Mouse (Mus musculus): Measurements from ENCODE around the gene Dmrtc2. TPM values are rescaled to one million over a fixed set of nuclear protein-coding genes. Genes with fewer than 3 reads are reported as not detected.
"Not testable (repeated sequence)": the region's sequence is repeated elsewhere in the genome, so short reads cannot be mapped to it uniquely, and the experiment has no call there.

Dmrtc2 gene
- polyA plus RNA-seq, 1 experiment from 2014 or later: 0.13 TPM

DNA sequence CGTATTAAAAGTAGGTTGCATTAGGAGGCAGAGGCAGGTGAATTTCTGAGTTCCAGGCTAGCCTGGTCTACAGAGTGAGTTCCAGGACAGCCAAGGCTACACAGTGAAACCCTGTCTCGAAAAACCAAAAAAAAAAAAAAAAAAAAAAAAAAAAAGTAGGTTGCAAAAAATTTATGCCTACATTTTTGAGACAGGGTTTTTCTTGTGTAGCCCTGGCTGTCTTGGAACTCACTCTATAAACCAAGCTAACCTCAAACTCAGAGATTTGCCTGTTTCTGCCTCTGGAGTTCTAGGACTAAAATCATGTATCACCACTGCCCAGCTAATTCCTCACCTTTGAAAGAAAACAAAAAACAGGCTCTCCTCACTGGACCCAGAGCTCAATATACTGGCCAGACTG is 25.9 kb downstream of the Dmrtc2 start:
- not testable (repeated sequence) for H3K27ac ChIP-seq; H3K4me3 ChIP-seq; H3K9me3 ChIP-seq; H3K27me3 ChIP-seq (replicated peaks); ATAC-seq (replicated peaks); H3K9ac ChIP-seq; H3K36me3 ChIP-seq (replicated peaks); H3K4me1 ChIP-seq; H3K4me2 ChIP-seq
- WGBS: 93% methylated on average over 2 of the region's 2 CpGs

DNA sequence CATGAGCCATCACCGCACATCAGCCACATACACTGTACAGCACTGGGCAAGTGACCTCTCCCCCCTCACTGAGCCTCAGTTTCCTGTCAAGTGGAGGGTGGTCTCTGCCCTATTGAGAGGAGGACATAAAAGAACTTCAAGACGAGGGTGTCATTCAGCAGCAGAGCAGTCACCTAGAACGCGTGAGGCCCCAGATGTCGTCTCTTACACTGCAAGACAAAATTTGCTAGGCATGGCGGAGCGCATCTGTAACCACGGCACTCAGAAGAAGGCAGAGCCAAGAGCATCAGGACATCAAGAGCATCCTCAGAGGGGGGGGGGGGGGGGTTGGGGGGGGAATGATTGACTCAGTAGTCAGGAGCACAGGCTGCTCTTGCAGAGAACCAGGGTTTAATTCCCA is 26.4 kb downstream of the Dmrtc2 start:
- Histone ChIP-seq H3K27ac (no peak overlapping the region), H3K27me3 (replicated peaks) (no peaks in the 10 kb centered on the region), H3K4me3 (no peak overlapping the region), H3K9me3 (no peaks in the 10 kb centered on the region), H3K9ac (no peak overlapping the region), H3K4me2 (no peak overlapping the region), H3K4me1 (no peaks in the 10 kb centered on the region), H3K36me3 (replicated peaks) (no peaks in the 10 kb centered on the region)
- 72% methylated on average over 8 of the region's 8 CpGs for WGBS
- ATAC-seq (replicated peaks): no peak

DNA sequence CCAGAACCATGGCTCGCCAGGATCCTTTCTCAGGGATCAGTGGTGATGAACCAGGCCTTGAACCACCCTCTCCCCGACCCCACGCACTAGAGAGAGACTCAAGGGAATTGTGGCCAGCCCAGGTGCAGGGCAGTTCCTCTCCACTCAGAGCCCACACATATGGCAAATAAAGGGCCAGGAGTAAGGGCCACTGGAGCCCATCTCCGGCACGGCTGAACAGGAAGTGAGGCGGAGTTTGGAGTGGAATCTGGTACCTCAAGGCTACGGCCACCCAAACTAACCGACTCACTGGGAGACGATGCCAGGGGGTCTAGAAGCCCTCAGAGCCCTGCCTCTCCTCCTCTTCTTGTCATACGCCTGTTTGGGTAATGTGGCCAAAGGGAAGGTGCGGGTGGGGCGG is 27.4 kb downstream of the Dmrtc2 start, which contains the start of gene Cd79a:
Cd79a (plus strand) TSS at position 158 of the 400 bp plus-strand sequence.
- Histone ChIP-seq H3K4me2 (no peak within 1 kb of the TSS), H3K9me3 (no peaks in the 10 kb centered on the region), H3K36me3 (replicated peaks) (no peaks in the 10 kb centered on the region), H3K9ac (no peak within 1 kb of the TSS), H3K4me3 (no peak within 1 kb of the TSS), H3K27ac (no peak within 1 kb of the TSS), H3K27me3 (replicated peaks) (no peaks in the 10 kb centered on the region), H3K4me1 (no peaks in the 10 kb centered on the region)
- 84% methylated on average over 12 of the region's 12 CpGs for WGBS
- ATAC-seq (replicated peaks): no peak

DNA sequence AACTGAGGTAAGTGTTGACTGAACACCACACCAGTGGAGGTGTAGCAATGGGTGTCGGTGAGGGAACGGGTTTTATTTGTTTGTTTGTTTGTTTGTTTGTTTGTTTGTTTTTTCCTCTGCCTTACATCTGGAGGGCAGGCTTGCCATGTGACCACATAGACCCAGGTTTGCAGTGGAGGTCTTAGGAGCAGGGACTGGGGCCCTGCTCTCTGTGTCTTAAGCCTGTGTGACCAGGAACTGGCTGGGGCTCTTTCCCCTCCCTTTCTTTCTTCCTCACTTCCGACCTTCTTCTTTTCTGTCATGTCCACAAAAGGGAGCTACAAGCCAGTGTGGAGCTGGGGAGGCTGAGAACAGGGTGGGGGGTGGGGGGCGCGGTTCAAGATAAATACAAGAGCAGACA is 28.1 kb downstream of the Dmrtc2 start:
- ATAC-seq (replicated peaks): no peak
- 71% methylated on average over 5 of the region's 5 CpGs for WGBS

DNA sequence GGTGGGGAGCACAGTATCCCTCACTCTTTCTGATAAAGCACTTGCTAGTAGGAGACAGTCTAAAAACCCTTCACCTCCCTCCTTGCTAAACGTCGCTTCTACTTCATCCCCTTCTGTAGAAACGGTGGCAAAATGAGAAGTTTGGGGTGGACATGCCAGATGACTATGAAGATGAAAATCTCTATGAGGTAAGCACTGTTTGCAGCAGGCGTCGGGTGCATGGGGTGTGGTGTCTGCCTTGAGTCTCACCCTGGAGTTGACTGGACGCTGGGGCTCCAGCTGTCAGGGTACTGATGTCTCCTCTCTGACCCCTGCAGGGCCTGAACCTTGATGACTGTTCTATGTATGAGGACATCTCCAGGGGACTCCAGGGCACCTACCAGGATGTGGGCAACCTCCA is 31.3 kb downstream of the Dmrtc2 start:
- no peak overlapping the region for H3K9ac ChIP-seq
- WGBS: 75% methylated on average over 6 of the region's 6 CpGs
- no peak for ATAC-seq (replicated peaks)

More for the DNA sequence above, 28.1 kb downstream of the Dmrtc2 start:
- Histone ChIP-seq H3K27me3 (replicated peaks) (no peaks in the 10 kb centered on the region), H3K9ac (no peak overlapping the region), H3K36me3 (replicated peaks) (no peaks in the 10 kb centered on the region), H3K27ac (no peak overlapping the region), H3K4me3 (no peak overlapping the region), H3K4me1 (peaks cover 1% of the 10 kb centered on the region; the same call in 1 of the 2 replicates), H3K4me2 (no peak overlapping the region), H3K9me3 (no peaks in the 10 kb centered on the region)

DNA sequence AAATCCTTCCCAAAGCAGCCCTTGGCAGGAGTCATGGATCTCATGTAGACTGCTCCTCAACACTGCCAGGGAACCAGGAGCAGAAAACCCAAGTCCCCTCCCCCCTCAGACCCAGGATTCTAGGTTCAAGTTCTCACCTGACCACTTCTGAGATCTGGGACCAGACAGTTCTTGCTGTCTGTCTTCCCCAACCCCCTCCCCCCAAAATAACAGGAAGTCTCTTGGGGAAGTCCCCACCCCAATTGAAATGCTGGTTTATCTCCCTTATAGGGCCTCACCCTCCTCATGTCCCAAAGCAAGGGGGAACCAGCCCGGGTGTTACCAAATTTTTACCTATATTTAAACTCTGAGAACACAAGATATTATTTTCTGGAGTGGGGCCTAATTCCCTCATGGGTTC is 32.0 kb downstream of the Dmrtc2 start:
- H3K36me3 ChIP-seq (replicated peaks): no peaks in the 10 kb centered on the region
- no peak overlapping the region for H3K4me3 ChIP-seq
- WGBS: 83% methylated on average over 1 of the region's 1 CpGs
- H3K9me3 ChIP-seq: no peaks in the 10 kb centered on the region
- ATAC-seq (replicated peaks): no peak
- H3K4me2 ChIP-seq: no peak overlapping the region
- H3K27me3 ChIP-seq (replicated peaks): no peaks in the 10 kb centered on the region
- no peak overlapping the region for H3K27ac ChIP-seq
- no peak overlapping the region for H3K9ac ChIP-seq
- peaks cover 31% of the 10 kb centered on the region for H3K4me1 ChIP-seq

More for the DNA sequence above, 31.3 kb downstream of the Dmrtc2 start:
- Histone ChIP-seq H3K36me3 (replicated peaks) (no peaks in the 10 kb centered on the region), H3K4me3 (no peak overlapping the region), H3K4me1 (peaks cover 26% of the 10 kb centered on the region), H3K27ac (no peak overlapping the region), H3K27me3 (replicated peaks) (no peaks in the 10 kb centered on the region), H3K4me2 (no peak overlapping the region), H3K9me3 (no peaks in the 10 kb centered on the region)

DNA sequence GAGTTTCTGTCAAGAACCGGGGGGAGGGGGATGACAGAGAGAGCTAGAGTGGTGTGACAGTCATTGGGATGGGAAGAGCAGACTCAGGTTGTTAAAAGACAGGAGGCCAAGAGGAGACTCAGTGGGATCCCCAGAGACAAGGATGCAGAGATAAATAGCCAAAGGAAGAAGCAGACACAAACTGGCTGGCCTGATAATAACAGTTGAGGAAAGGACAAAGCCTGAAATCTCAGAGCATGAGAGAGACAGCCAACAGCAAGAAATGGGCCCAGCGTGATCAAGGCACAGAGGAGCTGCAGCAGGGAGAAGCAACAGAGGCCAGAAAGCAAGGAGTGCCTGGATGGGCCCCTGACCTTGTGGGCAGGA is 32.4 kb downstream of the Dmrtc2 start:
- Histone ChIP-seq H3K36me3 (replicated peaks) (no peaks in the 10 kb centered on the region), H3K4me1 (peaks cover 35% of the 10 kb centered on the region), H3K27me3 (replicated peaks) (no peaks in the 10 kb centered on the region), H3K9ac (no peak overlapping the region), H3K4me3 (peak overlapping the region; percentile 68; the same call in 1 of the 2 replicates), H3K4me2 (no peak overlapping the region), H3K27ac (peak overlapping the region; percentile 27; the same call in 1 of the 2 replicates), H3K9me3 (no peaks in the 10 kb centered on the region)
- 46% methylated on average over 2 of the region's 2 CpGs for WGBS
- no peak for ATAC-seq (replicated peaks)

DNA sequence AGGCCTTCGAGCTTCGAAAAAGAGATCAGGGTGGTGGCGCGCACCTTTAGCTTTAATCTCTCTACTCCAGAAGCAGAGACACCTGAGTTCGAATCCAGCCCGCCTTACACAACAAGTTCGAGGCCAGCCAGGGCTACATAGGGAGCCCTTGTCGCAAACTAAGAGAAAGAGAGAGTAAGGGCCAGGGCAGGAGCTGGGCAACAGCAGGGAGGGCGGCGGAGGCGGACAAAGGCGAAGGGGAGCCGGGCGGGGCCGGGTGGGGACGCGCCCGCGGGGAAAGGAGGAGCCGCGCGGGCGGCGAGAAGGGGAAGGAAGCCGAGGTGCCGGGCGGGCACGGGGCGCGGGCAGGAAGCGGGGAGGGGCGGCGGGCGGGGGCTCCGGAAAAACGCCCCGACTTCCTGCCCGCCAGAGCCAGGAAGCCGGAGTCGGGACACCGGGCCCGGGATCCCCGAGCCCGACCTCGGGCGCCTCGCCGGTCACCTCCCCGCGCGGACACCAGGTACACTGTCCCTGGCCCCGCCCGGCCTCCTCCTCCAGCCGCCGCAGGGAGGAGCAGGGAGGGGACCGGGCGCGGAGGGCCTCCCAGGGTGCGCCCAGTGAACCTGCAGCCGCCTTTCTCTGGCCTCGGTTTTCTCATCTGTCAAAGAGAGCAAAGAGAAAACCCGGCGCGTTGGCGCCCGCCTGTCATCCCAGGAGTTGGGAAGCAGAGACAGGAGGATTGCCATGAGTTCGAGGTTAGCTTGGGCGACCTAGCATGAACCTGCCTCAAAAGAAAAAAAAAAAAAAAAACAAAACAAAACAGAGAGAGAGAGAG is 33.0 kb downstream of the Dmrtc2 start, which contains the start of gene Arhgef1:
Arhgef1 (plus strand) TSS at position 283 of the 814 bp plus-strand sequence.
- Histone ChIP-seq H3K4me3 (peak within 1 kb of the TSS; percentile 68), H3K27ac (peak within 1 kb of the TSS; percentile 89), H3K9ac (peak within 1 kb of the TSS; percentile 71), H3K4me2 (peak within 1 kb of the TSS; percentile 79), H3K9me3 (no peaks in the 10 kb centered on the region), H3K4me1 (peaks cover 38% of the 10 kb centered on the region), H3K36me3 (replicated peaks) (no peaks in the 10 kb centered on the region), H3K27me3 (replicated peaks) (no peaks in the 10 kb centered on the region)
- ATAC-seq (replicated peaks): no peak
- 8% methylated on average over 46 of the region's 68 CpGs for WGBS

DNA sequence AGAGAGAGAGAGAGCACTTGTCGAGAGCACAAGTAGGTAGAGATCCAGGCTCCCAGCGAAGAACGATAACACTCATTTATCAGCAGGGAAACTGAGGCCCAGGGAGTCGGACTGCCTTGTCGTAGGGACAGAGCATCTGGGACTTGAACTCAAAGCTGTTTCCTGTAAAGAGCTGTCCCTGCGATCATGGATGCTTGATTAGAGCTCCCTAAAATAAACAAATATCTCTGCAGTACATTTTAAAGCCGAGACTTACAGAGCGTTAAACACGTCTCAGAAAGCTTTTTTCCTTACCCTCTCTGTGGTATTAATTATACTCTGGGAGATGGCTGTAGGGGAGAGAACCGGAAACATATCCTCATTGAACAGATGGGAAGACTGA is 33.6 kb downstream of the Dmrtc2 start:
- no peak; the same call in 1 of the 2 replicates for ATAC-seq (replicated peaks)
- 42% methylated on average over 10 of the region's 10 CpGs for WGBS

DNA sequence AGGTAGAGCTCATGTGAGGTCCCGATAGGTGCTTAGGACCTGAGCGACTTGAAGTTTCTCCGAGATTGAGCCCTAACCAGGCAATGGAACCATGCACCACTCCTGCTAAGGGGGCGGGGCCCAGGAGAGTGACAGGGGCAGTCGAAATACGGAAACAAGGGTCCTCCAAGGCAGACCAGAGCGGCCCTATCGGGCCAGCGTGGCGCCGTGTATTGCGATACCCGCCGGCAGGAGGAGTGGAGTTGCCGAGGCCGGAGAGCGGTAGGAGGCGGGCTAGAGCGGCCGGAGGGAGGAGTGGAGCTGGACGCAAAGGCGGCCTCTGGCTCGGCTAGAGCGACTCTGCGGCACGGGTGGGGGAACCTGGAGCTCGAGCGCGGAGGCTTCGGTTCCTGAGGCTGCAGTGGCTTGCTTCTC is 34.2 kb downstream of the Dmrtc2 start:
- Histone ChIP-seq H3K36me3 (replicated peaks) (0 out of 2 replicates have a peak, but pooled peaks cover 2% of the 10 kb centered on the region), H3K9ac (peak overlapping the region; percentile 82), H3K4me1 (peaks cover 38% of the 10 kb centered on the region), H3K4me3 (peak overlapping the region; percentile 68), H3K9me3 (no peaks in the 10 kb centered on the region), H3K27me3 (replicated peaks) (no peaks in the 10 kb centered on the region), H3K27ac (peak overlapping the region; percentile 89), H3K4me2 (peak overlapping the region; percentile 79)
- WGBS: under 1% methylated on average over 30 of the region's 30 CpGs
- peak; percentile 98 for ATAC-seq (replicated peaks)

More for the DNA sequence above, 33.6 kb downstream of the Dmrtc2 start:
- Histone ChIP-seq H3K4me3 (peak overlapping the region; percentile 68), H3K4me2 (peak overlapping the region; percentile 79), H3K9me3 (no peaks in the 10 kb centered on the region), H3K36me3 (replicated peaks) (0 out of 2 replicates have a peak, but pooled peaks cover 2% of the 10 kb centered on the region), H3K27ac (no peak overlapping the region), H3K27me3 (replicated peaks) (no peaks in the 10 kb centered on the region), H3K4me1 (peaks cover 38% of the 10 kb centered on the region), H3K9ac (peak overlapping the region; percentile 71; the same call in 1 of the 2 replicates)

DNA sequence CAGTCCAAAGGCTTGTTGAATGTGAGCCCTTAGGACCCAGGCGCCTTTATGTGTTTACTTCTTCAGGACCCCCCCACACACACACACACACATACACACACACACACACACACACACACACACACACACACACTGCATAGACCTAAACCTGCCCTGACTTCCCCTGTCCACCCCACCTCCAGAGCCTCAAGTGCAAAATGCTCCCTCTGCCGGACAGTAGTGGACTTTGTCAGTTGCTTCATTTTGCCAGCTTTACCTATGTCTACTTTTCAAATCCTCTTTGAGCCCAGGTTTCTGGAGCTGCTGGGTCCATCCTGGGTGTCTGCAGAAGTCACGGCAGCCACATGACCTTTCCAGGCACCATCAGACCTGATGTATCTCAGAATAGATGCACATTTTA is 35.1 kb downstream of the Dmrtc2 start:
- Histone ChIP-seq H3K4me1 (peaks cover 38% of the 10 kb centered on the region), H3K27ac (peak overlapping the region; percentile 89), H3K36me3 (replicated peaks) (0 out of 2 replicates have a peak, but pooled peaks cover 2% of the 10 kb centered on the region), H3K4me2 (peak overlapping the region; percentile 79), H3K9me3 (no peaks in the 10 kb centered on the region), H3K4me3 (peak overlapping the region; percentile 68), H3K27me3 (replicated peaks) (no peaks in the 10 kb centered on the region), H3K9ac (peak overlapping the region; percentile 82)
- WGBS: 17% methylated on average over 3 of the region's 3 CpGs
- ATAC-seq (replicated peaks): peak; percentile 25

DNA sequence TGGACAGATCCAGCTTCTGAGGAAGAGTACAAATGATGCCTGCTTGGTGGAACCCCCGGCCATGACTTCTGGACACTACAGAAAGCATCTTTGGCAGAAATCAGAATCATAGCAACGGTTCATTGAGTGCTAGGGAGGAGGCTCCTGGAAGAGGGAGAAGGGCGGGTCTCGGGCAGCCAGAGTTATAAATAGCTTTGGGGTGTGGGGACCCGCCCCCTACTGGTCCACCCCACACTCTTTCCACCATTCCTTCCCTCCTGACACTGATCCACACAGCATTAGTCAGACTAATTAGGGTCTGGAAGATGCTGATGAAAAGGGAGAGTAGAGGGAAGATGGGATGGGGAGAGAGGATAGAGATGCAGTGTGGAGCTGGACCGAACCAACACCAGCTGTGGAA is 36.7 kb downstream of the Dmrtc2 start:
- no peak overlapping the region for H3K27ac ChIP-seq
- H3K9ac ChIP-seq: no peak overlapping the region; the same call in 1 of the 2 replicates
- 42% methylated on average over 6 of the region's 6 CpGs for WGBS
- no peak for ATAC-seq (replicated peaks)
- H3K4me3 ChIP-seq: no peak overlapping the region
- peaks cover 38% of the 10 kb centered on the region for H3K4me1 ChIP-seq
- H3K9me3 ChIP-seq: no peaks in the 10 kb centered on the region
- no peak overlapping the region for H3K4me2 ChIP-seq
- H3K36me3 ChIP-seq (replicated peaks): 0 out of 2 replicates have a peak, but pooled peaks cover 2% of the 10 kb centered on the region
- no peaks in the 10 kb centered on the region for H3K27me3 ChIP-seq (replicated peaks)

Data from midbrain, embryonic 15.5 days (tissue).